Mouse (Mus musculus): ENCODE measurements around the gene Gpm6a.
"Not testable (repeated sequence)": the region's sequence is repeated elsewhere in the genome, so short reads cannot be mapped to it uniquely, and the experiment has no call there.

Gpm6a gene

DNA sequence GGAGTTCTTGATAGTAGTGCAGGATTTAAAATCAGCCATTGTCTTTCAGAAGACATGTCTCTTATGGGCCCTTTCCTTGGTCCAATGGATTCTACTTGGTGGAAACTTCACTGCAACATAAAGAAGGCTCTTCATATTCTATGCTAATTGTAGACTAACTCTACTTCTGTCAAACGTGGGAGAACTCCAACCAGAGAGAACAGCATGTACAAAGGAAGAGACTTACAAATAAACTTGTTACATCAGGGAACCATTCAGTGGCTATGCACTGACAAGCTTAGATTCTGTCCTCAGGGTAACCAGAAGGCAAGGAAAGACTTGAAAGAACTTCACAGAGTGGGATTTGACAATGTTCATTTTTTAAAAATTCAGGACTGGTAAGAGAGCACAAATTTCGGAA is 48.3 kb downstream of the Gpm6a start:
- DNase-seq (ENCODE audit: low read depth, low spot score): no peak

DNA sequence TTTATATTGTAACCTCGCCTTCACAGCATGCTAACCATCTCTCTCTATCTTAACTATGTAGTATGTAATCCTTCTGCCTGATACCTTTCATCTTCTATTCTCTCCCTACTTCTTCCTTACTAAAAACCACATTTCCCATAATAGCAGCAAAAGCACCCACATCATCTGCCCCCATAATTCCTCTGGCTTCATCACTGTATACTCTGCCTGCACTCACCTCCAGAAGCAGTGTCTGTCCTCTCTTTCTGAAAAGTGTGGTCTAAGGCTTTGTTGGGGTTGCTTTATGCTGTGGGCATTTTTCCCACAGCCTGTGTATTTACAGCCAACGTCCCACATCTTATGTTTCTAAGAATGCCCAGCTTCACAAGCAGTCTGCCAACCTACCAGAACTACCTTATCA is 57.6 kb downstream of the Gpm6a start:
- DNase-seq (ENCODE audit: low read depth, low spot score): no peak

DNA sequence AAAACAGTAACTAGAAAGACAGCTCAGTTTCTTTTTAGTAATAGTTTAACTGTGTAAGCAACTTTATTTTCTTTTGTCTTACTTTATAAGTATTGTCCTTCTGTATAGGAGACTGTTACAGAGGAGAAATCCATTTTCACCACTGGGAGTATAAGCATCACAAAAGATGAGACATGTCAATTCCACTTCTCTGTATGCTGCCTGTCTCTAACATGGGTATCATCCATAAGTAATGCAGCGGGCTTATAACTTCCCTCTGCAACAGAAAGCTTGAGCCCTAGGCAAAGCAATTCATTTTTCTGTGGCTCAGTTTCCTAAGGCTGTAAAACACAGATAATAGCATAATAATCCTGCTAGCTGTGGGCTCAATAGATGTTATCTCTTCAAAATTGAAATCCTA is 62.4 kb downstream of the Gpm6a start:
- no peak for DNase-seq (ENCODE audit: low read depth, low spot score)

DNA sequence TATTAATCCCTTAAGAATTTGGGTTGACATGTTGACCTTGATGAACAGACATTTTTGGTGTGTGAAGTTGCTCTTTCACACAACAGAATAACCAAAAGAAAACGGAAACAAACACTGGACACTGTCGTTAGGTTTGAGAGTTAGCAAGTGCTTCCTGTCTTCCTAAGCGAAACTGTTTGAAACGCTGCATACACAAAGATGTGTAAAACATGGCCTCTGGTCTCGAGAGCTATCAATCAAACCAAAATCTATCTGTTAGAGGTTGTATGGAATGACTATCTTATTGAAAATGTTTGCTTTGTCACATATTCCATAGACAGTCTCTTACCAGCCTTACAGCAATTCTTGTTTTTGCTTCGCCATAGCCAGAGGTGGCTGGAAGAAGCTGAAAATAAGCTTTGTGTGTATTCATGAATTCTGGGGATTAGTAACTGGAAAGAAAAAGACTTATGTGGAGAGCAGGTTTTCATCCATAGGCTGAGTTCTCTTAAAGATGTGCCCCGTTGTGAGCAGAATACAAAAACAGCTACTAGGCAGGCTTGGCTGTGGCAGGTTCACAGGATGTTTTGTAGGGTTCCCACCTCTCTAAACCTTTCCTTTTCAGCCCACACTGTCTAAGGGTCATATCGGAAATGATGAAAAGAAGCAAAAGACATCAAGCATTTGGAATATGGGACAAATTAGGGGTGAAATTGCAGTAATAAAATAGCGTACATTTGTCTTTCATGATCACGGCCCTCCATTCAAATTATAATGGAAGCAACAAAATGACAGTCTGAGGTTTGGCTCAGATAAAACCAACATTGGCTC is 71.4 kb downstream of the Gpm6a start:
- no peak for DNase-seq (ENCODE audit: low read depth, low spot score)

DNA sequence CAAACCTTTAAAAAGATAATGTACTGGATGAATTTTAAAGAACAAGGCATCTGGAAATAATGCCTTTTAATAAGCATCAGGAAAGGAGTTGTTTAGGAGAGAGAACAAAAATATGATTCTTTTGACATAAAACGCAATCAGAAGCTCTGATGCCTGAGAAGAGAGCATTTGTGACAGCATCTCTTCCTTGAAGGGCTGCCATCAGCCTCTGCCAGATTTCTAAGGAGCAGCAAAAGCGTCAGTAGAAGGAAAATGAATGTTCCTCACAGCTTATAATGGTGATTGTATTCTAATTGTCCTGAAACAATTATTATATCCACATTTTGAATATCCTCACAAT is 72.0 kb downstream of the Gpm6a start:
- no peak for DNase-seq (ENCODE audit: low read depth, low spot score)

DNA sequence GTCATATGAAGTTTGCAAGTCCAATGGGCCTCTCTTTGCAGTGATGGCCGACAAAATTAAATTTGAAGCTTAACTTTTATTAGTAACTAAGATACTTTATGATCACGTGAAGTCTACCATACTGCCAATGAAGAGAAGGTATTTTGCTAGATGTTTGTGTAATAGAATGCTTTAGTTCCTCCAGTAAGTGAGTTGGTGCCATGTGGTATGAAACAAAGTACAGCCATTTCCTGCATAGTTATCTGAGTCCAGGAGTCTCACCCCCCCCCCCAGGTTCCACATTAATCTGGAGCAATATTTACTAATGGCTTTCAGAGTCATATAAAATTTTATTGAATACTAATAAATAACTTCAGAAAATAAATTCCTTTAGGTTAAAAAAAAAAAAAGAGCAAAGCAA is 73.7 kb downstream of the Gpm6a start:
- DNase-seq (ENCODE audit: low read depth, low spot score): no peak

DNA sequence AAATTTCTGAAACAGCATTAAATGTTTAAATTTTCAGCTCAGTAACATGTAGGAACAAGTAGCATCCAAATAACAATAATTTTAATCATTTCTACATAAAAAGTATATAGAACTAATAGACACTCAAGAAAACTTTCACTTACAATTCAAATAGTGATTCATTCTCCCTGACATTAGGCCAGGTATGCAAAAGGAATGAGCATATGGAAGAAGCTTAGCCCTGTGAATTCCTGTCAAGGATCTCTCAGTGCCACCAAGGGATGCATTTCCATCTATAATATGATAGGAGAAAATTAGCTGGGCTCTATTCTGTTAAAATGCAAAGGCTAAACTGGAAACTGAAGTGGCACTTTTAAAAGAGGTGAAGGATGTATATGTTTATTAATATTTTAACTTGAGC is 76.5 kb downstream of the Gpm6a start:
- no peak for DNase-seq (ENCODE audit: low read depth, low spot score)

DNA sequence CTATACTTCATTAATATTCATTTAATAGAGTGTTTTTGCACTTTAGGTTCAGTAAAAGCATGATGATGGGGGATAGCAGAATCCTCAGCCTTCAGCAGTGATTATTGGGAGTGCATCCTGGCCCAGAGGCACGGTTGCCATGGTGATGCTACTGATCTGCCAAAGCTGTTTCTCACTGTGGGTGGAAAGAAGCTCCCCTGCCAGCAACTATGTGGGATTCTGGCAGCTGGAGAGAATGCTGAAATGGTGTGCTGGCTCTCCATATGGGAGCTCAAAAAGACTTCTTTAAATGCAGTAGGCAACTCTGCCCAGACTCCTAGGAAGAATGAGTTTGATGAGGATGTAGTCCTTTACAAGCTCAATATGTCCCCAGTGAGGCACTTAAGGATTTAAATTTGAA is 79.7 kb downstream of the Gpm6a start:
- no peak for DNase-seq (ENCODE audit: low read depth, low spot score)

DNA sequence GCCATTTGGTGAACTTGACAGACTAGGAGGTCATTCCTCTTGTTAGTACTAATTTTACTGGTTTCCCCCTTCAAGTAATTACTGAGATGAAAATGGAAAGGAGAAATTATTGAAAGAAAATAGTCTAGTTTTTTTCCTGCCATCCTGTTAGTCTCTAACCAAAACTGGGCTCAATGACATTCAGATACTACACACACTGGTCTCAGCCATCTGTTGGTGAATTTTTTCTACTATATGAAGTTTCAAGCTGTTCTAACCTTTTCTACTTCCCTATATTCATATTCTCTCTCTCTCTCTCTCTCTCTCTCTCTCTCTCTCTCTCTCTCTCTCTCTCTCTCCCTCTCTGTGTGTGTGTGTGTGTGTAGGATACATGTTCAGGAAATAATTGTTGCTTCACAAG is 80.8 kb downstream of the Gpm6a start:
- no peak for DNase-seq (ENCODE audit: low read depth, low spot score)

DNA sequence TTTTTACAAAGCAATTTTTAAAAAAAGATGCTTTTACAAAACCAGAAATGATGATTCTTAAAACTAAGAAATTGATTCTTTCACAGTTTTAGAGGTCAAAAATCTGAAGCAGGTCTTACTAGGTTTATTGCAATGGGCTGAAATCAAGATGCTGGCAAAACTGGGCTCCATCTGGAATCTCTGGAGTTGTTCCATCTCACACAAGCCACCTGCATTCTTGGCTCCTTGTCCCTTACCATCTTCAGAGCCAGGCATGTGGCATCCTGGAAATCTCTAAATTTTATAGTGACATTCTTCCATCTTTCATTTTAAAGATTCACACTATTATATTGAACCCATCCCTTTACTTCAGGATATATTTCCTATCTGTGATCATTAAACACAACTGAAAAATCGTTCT is 88.3 kb downstream of the Gpm6a start:
- DNase-seq (ENCODE audit: low read depth, low spot score): no peak

DNA sequence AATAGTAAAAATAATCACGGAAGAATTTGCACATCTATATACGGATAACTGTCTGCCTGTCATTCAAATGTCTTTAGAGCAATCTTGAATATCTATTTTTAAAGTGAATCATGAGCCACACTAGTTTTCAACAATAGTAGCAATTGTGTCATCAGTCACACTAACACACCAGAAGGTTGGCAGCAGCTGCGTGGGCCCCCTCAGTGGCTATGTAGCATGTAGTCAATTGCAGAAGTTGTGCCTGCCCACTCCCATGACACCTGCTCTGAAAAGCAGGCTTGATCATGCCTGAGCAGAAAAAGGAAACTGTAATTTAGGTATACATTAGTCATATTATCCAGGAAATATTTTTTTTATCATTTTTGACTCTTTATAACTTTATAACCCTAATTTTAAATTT is 93.8 kb downstream of the Gpm6a start:
- no peak for DNase-seq (ENCODE audit: low read depth, low spot score)

DNA sequence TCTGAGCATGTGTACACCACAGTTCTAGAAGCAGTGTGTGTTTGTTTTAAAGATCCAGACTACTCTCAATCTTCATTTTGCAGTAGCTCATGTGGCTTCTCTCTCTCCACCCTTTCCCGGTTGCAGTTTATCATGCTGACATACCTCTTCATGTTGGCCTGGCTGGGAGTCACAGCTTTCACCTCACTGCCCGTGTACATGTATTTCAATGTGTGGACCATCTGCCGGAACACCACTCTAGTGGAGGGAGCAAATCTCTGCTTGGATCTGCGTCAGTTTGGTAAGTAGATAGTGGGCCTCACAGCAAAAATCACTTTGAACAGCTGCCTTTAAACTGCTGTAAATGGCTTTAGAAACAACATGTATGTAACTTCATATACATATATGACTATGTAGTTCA is 95.3 kb downstream of the Gpm6a start:
- no peak for DNase-seq (ENCODE audit: low read depth, low spot score)

DNA sequence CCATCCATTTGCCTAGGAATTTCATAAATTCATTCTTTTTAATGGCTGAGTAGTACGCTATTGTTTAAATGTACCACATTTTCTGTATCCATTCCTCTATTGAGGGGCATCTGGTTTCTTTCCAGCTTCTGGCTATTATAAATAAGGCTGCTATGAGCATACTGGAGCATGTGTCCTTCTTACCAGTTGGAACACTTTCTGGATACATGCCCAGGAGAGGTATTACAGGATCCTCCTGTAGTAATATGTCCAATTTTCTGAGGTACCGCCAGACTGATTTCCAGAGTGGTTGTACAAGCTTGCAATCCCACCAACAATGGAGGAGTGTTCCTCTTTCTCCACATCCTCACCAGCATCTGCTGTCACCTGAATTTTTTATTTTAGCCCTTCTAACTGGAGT is 114.2 kb downstream of the Gpm6a start:
- not testable (repeated sequence) for DNase-seq (ENCODE audit: low read depth, low spot score)

DNA sequence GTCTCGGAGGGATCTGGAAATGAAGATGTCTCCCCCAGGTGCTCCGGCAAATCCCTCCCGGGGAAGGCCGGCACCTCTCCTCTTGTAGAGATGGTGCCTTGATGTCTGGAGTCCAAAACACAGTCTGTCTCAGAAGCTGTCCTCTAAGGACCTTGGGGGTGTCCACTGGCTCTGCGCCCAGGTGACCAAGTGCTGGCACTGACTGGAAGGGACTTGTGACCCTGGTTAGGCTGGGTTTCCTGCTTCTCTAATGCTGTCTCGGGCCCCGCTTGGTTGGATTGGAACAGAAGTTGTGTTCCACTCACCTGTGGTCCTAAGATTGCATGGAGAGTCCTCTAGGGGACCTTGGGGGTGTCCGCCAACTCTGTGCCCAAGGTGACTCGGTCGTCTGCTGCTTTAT is 118.8 kb downstream of the Gpm6a start:
- DNase-seq (ENCODE audit: low read depth, low spot score): no peak

DNA sequence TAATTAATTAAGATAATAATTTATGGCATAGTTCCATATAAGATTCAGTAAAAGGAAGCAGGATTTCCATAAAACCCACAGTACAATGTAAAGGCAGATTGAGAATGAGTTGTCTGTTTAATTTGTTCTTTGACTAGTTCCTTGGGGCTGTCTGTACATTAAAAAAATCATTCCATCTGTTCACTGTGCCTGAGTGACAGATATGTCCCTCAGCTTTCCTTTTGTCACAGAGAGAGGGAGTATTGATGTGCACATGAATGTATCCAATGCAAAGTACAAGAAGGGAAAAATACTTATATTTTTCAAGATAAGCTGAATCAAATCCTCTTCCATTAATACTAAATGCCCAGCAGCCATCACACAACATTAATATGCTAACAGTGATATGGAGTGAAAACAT is 147.6 kb downstream of the Gpm6a start:
- DNase-seq (ENCODE audit: low read depth, low spot score): no peak

DNA sequence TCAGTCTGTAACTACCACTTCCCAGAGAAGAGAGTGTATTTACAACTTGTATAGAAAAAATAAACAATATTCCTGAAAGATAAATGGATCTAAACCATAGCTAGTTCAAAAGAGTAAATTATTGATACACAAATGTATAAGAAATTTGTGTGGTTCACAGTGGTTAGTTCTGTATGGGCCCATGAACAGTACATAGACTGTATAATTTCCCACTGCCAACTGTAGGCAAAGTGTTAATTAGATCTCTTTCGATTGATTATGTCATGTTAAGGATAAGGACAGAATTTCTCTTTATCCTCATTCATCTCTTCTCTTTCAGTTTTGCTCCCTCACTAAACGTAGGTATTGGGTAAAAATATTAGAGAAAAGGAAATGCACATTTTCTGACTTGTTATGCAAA is 148.4 kb downstream of the Gpm6a start:
- no peak for DNase-seq (ENCODE audit: low read depth, low spot score)

DNA sequence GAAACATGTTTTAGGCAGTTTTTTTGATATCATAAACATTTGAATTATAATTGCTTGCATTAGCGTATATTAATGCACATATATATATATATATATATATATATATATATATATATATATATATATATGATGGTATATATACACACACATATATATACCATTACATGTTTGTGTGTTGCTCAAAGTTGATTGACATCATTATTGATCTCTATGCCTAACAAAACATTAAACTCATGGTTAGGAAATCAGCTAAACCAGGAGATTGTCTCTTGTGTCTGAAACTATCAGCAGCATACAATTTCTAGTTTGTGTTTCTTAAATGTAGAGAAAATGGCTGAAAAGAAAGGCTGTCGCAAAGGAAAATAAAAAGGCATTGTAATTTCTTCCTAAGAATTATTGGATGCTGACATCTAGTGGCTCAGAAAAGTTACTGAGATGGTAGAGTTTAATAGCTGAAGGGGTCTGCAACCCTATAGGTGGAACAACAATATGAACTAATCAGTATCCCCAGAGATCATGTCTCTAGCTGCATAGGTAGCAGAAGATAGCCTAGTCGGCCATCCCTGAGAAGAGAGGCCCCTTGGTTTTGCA is 149.3 kb downstream of the Gpm6a start:
- peak; percentile 2 for DNase-seq (ENCODE audit: low read depth, low spot score)
